Mouse (Mus musculus) right cerebral cortex, postnatal 36 days (tissue): ENCODE measurements around the gene Plxnc1.

ENCODE experiments used
- DNase-seq, 2 experiments: peaks; one replicate each; pipeline ENCODE4 v3.0.0; 2022; ENCODE audit warnings: low spot score in 2 of 2, mixed read lengths in 1 of 2

Gene Plxnc1

GRCm38 (mm10) chr10:94944691-94945205 lies at the start of gene Plxnc1:
Plxnc1 (minus strand) TSS chr10:94944835.
- peak; percentile 39 to 48 for DNase-seq

- DNase-seq, result peak in 1 of 2 experiments; percentile 24
Measured at GRCm38 (mm10) chr10:94992127-94992526, 47.5 kb upstream of the Plxnc1 start.

- peak; percentile 71 to 77 for DNase-seq
Measured at GRCm38 (mm10) chr10:94991564-94992097, 47.0 kb upstream of the Plxnc1 start.

GRCm38 (mm10) chr10:94990768-94991563 lies 46.3 kb upstream of the Plxnc1 start:
- DNase-seq, result peak; percentile 31 to 67

- DNase-seq, result no peak
Measured at GRCm38 (mm10) chr10:94989321-94989720, 44.7 kb upstream of the Plxnc1 start.

- no peak for DNase-seq
Measured at GRCm38 (mm10) chr10:94985103-94985502, 40.5 kb upstream of the Plxnc1 start.

GRCm38 (mm10) chr10:94982528-94982927 lies 37.9 kb upstream of the Plxnc1 start:
- DNase-seq, result peak; percentile 40 to 66

GRCm38 (mm10) chr10:94981466-94982138 lies 37.0 kb upstream of the Plxnc1 start:
- no peak for DNase-seq

GRCm38 (mm10) chr10:94978265-94978822 lies 33.7 kb upstream of the Plxnc1 start:
- no peak for DNase-seq

- no peak for DNase-seq
Measured at GRCm38 (mm10) chr10:94976329-94976728, 31.7 kb upstream of the Plxnc1 start.

- DNase-seq, result no peak
Measured at GRCm38 (mm10) chr10:94975099-94975496, 30.5 kb upstream of the Plxnc1 start.

DNA sequence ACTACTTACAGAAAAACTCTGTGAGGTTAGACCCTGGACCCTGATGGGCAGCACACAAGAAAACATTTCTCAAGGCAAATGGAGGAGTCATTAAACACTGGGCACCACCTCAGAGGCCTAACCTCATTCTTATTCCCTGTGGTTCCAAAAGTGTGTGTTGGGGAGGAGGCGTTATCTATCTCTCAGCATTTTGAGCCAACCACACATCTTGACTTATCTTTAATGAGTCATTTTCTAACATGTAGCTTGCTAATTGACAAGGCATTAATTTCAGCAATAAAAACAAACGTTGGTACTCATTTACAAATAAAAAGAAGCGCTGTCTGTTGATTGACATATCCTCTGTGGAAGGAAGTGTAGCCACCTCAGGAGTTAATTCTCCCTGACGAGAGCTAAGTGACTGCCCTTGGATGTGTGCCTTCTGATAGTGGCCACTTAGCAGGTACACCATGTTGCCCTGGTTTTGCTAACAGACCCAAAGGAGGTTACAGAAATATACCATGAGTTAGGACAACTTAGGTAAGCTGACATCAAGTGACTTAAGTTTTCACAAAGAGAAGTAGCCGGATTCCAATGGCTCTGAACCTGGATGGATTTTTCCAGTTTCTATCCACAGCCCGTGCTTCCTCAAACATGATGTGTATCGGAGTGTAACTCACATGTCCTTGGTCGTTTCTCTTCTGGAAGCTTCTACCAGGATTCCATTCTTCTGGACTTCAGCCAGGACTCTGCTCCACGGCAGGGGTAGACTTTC lies 29.9 kb upstream of the Plxnc1 start:
- no peak for DNase-seq

GRCm38 (mm10) chr10:94971625-94972161 lies 27.1 kb upstream of the Plxnc1 start:
- DNase-seq, result no peak

GRCm38 (mm10) chr10:94970221-94970620 lies 25.6 kb upstream of the Plxnc1 start:
- DNase-seq, result peak; percentile 22 to 49

DNA sequence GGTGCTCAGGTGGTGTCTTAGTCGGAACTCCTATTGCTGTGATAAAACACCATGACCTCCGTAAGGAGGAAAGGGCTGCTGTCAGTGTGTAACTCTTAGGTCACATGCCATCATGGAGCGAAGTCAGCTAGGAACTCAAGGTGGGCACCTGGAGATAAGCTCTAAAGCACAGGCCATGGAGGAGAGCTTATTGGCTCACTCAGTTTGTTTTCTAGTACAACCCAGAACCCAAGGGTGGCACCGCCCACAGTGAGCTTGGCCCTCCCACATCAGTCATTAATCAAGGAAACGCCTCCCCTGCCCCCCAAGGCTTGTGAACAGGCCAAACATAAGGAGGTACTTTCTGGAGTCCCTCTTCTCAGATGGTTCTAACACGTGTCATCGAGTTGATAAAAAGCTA lies 22.8 kb upstream of the Plxnc1 start:
- DNase-seq, result no peak

DNA sequence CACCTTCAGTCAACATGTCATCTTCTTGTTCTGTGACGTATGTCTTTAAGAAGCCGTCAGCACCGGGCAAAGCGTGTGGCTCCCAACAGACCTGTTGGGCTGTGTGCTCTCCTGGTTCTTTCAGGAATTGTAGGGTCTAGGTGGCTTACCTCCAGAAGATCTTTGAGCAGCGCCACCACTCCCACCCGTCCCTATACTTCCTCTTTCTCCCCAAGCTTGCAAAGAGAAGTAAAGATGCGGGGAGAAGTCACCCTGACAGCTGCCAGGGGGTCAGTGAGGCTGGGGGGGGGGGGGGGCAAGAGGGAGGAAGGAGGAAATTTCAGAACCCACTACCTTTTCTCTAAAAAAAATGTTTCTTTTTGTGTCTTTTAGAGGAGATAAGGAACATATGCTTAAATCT lies 22.2 kb upstream of the Plxnc1 start:
- DNase-seq, result no peak

DNA sequence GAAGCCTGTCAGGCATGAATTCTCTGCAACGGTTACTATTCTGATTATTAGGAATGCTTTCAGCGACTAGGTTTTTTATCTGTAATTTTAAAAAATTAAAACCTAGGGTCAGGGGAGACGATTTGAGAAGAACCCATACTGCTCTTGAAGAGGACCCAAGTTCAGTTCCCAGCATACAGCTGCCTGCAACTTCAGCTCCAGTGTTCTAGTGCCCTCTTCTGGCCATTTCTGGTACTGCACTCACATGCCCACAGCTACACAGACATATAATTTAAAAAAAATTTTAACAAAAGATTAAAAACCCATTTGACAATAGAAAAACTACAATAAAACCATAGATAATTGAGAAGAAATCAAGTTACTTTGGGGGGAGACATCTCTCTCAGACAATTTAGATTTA lies 20.5 kb upstream of the Plxnc1 start:
- no peak for DNase-seq

- DNase-seq, result no peak
Measured at GRCm38 (mm10) chr10:94962005-94962404, 17.4 kb upstream of the Plxnc1 start.

GRCm38 (mm10) chr10:94961283-94961682 lies 16.6 kb upstream of the Plxnc1 start:
- DNase-seq, result no peak

GRCm38 (mm10) chr10:94958311-94958710 lies 13.7 kb upstream of the Plxnc1 start:
- DNase-seq, result no peak

DNA sequence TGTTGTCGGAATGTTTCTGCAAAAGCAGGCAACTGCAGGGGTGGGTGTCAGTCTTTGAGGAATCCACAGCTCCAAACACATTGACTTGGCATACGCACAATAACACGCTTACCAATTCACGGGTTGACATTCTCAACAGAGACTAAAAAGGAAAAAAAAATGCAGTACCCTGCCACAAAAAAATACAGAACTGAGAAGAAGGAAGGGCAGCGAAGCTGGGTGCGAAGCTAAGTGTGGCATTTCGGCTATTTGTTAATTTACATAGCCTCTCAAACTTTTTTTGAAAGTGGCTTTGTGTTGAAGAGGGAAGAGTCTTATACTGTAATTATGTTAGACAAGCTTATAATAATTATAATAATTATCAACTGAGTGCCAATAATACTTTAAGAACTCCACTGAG lies 13.1 kb upstream of the Plxnc1 start:
- DNase-seq, result no peak
